ENCODE assay signal across 8 mouse cellular contexts in the genomic region with DNA sequence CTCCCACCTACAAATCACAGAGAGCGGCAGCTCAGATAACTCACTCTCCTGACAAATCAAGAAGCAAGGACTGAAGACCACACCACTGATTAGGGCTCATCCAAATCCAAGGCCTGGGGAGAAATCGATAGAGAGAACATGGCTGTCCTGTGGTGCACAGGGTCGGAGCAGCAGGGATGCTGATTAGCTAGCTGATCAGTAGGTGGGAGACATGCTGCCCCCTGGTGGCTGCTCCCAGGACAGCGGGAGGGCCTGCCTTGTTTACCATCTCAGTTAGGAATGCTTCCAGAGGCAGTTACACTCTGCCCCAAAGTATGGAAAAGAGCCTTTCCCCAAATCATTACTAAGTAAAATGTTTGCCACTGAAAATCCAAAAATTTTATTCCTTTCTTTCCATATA.
DNase-seq lines count a peak whose midpoint lies in the region; TF ChIP-seq lines count a peak whose summit lies in the region.
"Had no signal": no experiment of that assay in that cellular context is flagged by ENCODE, and none has a peak within 500 bp of the region (broad histone marks: within the 10 kb centered on the region; RNA-seq: fewer than 3 reads in every experiment).

No protein-coding gene starts in this region.

- H3K4me1 ChIP-seq in forebrain, embryonic 10.5 days, result 0 out of 2 replicates have a peak, but pooled peaks cover 3% of the 10 kb centered on the region
- H3K4me1 ChIP-seq: megakaryocyte, embryonic 14.5 days had no signal

- no peaks in the 10 kb centered on the region for H3K9me3 ChIP-seq in forebrain, embryonic 10.5 days

- WGBS in forebrain, embryonic 10.5 days, result 29% methylated on average over 4 of the region's 4 CpGs

- TF ChIP-seq POLR2A in brain, embryonic 14.5 days (IDR thresholded peaks at IDR 0.05; ENCODE audit: borderline replicate concordance, extremely low read depth, insufficient read depth, insufficient read length, poor library complexity, severe bottlenecking), result no peak

- intact Hi-C loops in heart, postnatal 25 days (cut with DNase I), result loop anchor here (1.0 to 5.0 kb wide), 3 partner anchors 266 to 611 kb away; no protein-coding TSS in a partner anchor

- peak; percentile 33 for DNase-seq in MN1 (ENCODE audit: low spot score)
- DNase-seq in brain, embryonic 14.5 days (ENCODE audit: low read depth), result peak; percentile 85
- peak; percentile 77 for DNase-seq in forebrain, embryonic 10.5 days (ENCODE audit: extremely low spot score, low spot score)
- DNase-seq in heart, postnatal 25 days (ENCODE audit: low spot score), result peak; percentile 8
- DNase-seq in layer of hippocampus, postnatal 25 days (ENCODE audit: extremely low spot score in 1 of 2, low spot score in 1 of 2), result peak; percentile 80 to 97
- peak; percentile 81 for DNase-seq in mesoderm, embryonic 11.5 days (ENCODE audit: low read depth, low spot score)
- DNase-seq in spleen, adult 12 weeks (ENCODE audit: low spot score), result peak; percentile 31

- no peak overlapping the region for H3K4me3 ChIP-seq in forebrain, embryonic 10.5 days
- H3K4me3 ChIP-seq: megakaryocyte, embryonic 14.5 days had no signal

- peak; percentile 97 for TF ChIP-seq CTCF in brain, embryonic 14.5 days (IDR thresholded peaks at IDR 0.05; ENCODE audit: borderline replicate concordance, extremely low read depth, insufficient read depth, insufficient read length)

- H3K36me3 ChIP-seq in forebrain, embryonic 10.5 days (replicated peaks), result no peaks in the 10 kb centered on the region

- no peak overlapping the region for H3K27ac ChIP-seq in forebrain, embryonic 10.5 days

- no peaks in the 10 kb centered on the region for H3K27me3 ChIP-seq in forebrain, embryonic 10.5 days (ENCODE audit: poor library complexity, severe bottlenecking)

Comparison
In these comparisons a context has a peak if more than half of its experiments do, and no peak if none do; other contexts are left out.
1. DNase-seq: peak in every context shown above with its lines; median percentile 88 in layer of hippocampus, postnatal 25 days; 85 in brain, embryonic 14.5 days; 81 in mesoderm, embryonic 11.5 days; 77 in forebrain, embryonic 10.5 days; 33 in MN1; 31 in spleen, adult 12 weeks; 8 in heart, postnatal 25 days.